32 mouse cellular contexts compared by ENCODE assay signal in genomic region chr6:67471242-67471641, GRCm38 (mm10). TPM values are rescaled to one million over a fixed set of nuclear protein-coding genes. Genes with fewer than 3 reads are reported as not detected.
DNase-seq lines count a peak whose midpoint lies in the region; ATAC-seq and TF ChIP-seq lines count a peak whose summit lies in the region.
"Had no signal": no experiment of that assay in that cellular context is flagged by ENCODE, and none has a peak within 500 bp of the region (broad histone marks: within the 10 kb centered on the region; RNA-seq: fewer than 3 reads in every experiment).

No protein-coding gene starts in this region.

- no peak overlapping the region for H3K4me3 ChIP-seq in hindbrain, embryonic 11.5 days (ENCODE audit: low read depth, low read length)
- no peak overlapping the region for H3K4me3 ChIP-seq in hindbrain, embryonic 13.5 days
- no peak overlapping the region for H3K4me3 ChIP-seq in midbrain, embryonic 12.5 days
- H3K4me3 ChIP-seq in midbrain, embryonic 16.5 days (ENCODE audit: low read depth, low read length): no peak overlapping the region
- H3K4me3 ChIP-seq in hindbrain, postnatal 0 days (ENCODE audit: low read length): no peak overlapping the region
- H3K4me3 ChIP-seq: embryonic facial prominence, embryonic 12.5 days; embryonic facial prominence, embryonic 15.5 days; forebrain, embryonic 13.5 days; heart, embryonic 12.5 days; heart, embryonic 15.5 days; hindbrain, embryonic 15.5 days had no signal

- H3K9ac ChIP-seq in hindbrain, embryonic 11.5 days (ENCODE audit: low read depth, low read length): no peak overlapping the region
- H3K9ac ChIP-seq in hindbrain, embryonic 13.5 days: no peak overlapping the region
- no peak overlapping the region for H3K9ac ChIP-seq in midbrain, embryonic 12.5 days (replicated peaks)
- no peak overlapping the region for H3K9ac ChIP-seq in midbrain, embryonic 16.5 days (ENCODE audit: low read depth, low read length)
- H3K9ac ChIP-seq in hindbrain, postnatal 0 days (replicated peaks; ENCODE audit: low read length): no peak overlapping the region
- H3K9ac ChIP-seq: embryonic facial prominence, embryonic 12.5 days; embryonic facial prominence, embryonic 15.5 days; forebrain, embryonic 13.5 days; heart, embryonic 12.5 days; heart, embryonic 15.5 days; hindbrain, embryonic 15.5 days had no signal

- no peaks in the 10 kb centered on the region for H3K9me3 ChIP-seq in hindbrain, embryonic 11.5 days (ENCODE audit: control insufficient read depth, low read length)
- no peaks in the 10 kb centered on the region for H3K9me3 ChIP-seq in hindbrain, embryonic 13.5 days
- H3K9me3 ChIP-seq in midbrain, embryonic 12.5 days: no peaks in the 10 kb centered on the region
- H3K9me3 ChIP-seq in midbrain, embryonic 16.5 days (replicated peaks; ENCODE audit: control insufficient read depth, low read length, poor library complexity, severe bottlenecking): no peaks in the 10 kb centered on the region
- H3K9me3 ChIP-seq in hindbrain, postnatal 0 days (ENCODE audit: low read length): no peaks in the 10 kb centered on the region
- H3K9me3 ChIP-seq: embryonic facial prominence, embryonic 12.5 days; embryonic facial prominence, embryonic 15.5 days; forebrain, embryonic 13.5 days; heart, embryonic 12.5 days; heart, embryonic 15.5 days; hindbrain, embryonic 15.5 days had no signal

- H3K27me3 ChIP-seq in hindbrain, embryonic 11.5 days (ENCODE audit: control insufficient read depth, insufficient read depth, low read length): no peaks in the 10 kb centered on the region
- H3K27me3 ChIP-seq in hindbrain, embryonic 13.5 days: no peaks in the 10 kb centered on the region
- H3K27me3 ChIP-seq in midbrain, embryonic 12.5 days: no peaks in the 10 kb centered on the region
- no peaks in the 10 kb centered on the region for H3K27me3 ChIP-seq in midbrain, embryonic 16.5 days (ENCODE audit: control insufficient read depth, insufficient read depth, low read depth, low read length)
- no peaks in the 10 kb centered on the region for H3K27me3 ChIP-seq in hindbrain, postnatal 0 days (ENCODE audit: insufficient read depth, low read length)
- H3K27me3 ChIP-seq: embryonic facial prominence, embryonic 15.5 days; forebrain, embryonic 13.5 days; heart, embryonic 12.5 days; heart, embryonic 15.5 days; hindbrain, embryonic 15.5 days had no signal

- H3K36me3 ChIP-seq in hindbrain, embryonic 11.5 days (ENCODE audit: control insufficient read depth, insufficient read depth, low read length): no peaks in the 10 kb centered on the region
- no peaks in the 10 kb centered on the region for H3K36me3 ChIP-seq in hindbrain, embryonic 13.5 days
- H3K36me3 ChIP-seq in midbrain, embryonic 12.5 days: no peaks in the 10 kb centered on the region
- no peaks in the 10 kb centered on the region for H3K36me3 ChIP-seq in midbrain, embryonic 16.5 days (ENCODE audit: control insufficient read depth, insufficient read depth, low read length)
- no peaks in the 10 kb centered on the region for H3K36me3 ChIP-seq in hindbrain, postnatal 0 days (ENCODE audit: insufficient read depth, low read length)
- H3K36me3 ChIP-seq: embryonic facial prominence, embryonic 12.5 days; embryonic facial prominence, embryonic 15.5 days; heart, embryonic 12.5 days; heart, embryonic 15.5 days; hindbrain, embryonic 15.5 days had no signal

- H3K27ac ChIP-seq in hindbrain, embryonic 11.5 days (ENCODE audit: low read depth, low read length): no peak overlapping the region
- no peak overlapping the region for H3K27ac ChIP-seq in hindbrain, embryonic 13.5 days
- H3K27ac ChIP-seq in midbrain, embryonic 12.5 days (replicated peaks): no peak overlapping the region
- H3K27ac ChIP-seq in midbrain, embryonic 16.5 days (ENCODE audit: low read length): no peak overlapping the region
- no peak overlapping the region for H3K27ac ChIP-seq in hindbrain, postnatal 0 days
- H3K27ac ChIP-seq: embryonic facial prominence, embryonic 12.5 days; embryonic facial prominence, embryonic 15.5 days; forebrain, embryonic 13.5 days; heart, embryonic 15.5 days; hindbrain, embryonic 15.5 days had no signal

- 17% methylated on average over 1 of the region's 1 CpGs for WGBS in hindbrain, embryonic 11.5 days
- WGBS in hindbrain, embryonic 13.5 days: 29% methylated on average over 1 of the region's 1 CpGs
- WGBS in midbrain, embryonic 12.5 days: 16% methylated on average over 1 of the region's 1 CpGs
- 28% methylated on average over 1 of the region's 1 CpGs for WGBS in midbrain, embryonic 16.5 days
- WGBS in hindbrain, postnatal 0 days: 19% methylated on average over 1 of the region's 1 CpGs

- no peaks in the 10 kb centered on the region for H3K4me1 ChIP-seq in hindbrain, embryonic 11.5 days (replicated peaks; ENCODE audit: control insufficient read depth, insufficient read depth, low read length)
- 0 out of 2 replicates have a peak, but pooled peaks cover 6% of the 10 kb centered on the region for H3K4me1 ChIP-seq in hindbrain, embryonic 13.5 days (replicated peaks)
- H3K4me1 ChIP-seq in midbrain, embryonic 12.5 days: no peaks in the 10 kb centered on the region
- H3K4me1 ChIP-seq in midbrain, embryonic 16.5 days (ENCODE audit: control insufficient read depth, insufficient read depth, low read length): no peaks in the 10 kb centered on the region
- no peaks in the 10 kb centered on the region for H3K4me1 ChIP-seq in hindbrain, postnatal 0 days (ENCODE audit: insufficient read depth, low read length)
- H3K4me1 ChIP-seq: embryonic facial prominence, embryonic 12.5 days; embryonic facial prominence, embryonic 15.5 days; heart, embryonic 12.5 days; hindbrain, embryonic 15.5 days had no signal

- TF ChIP-seq POLR2A in brain, embryonic 14.5 days (IDR thresholded peaks at IDR 0.05; ENCODE audit: borderline replicate concordance, extremely low read depth, insufficient read depth, insufficient read length, poor library complexity, severe bottlenecking): no peak

- TF ChIP-seq CTCF in brain, embryonic 14.5 days (IDR thresholded peaks at IDR 0.05; ENCODE audit: borderline replicate concordance, extremely low read depth, insufficient read depth, insufficient read length): no peak
- no peak for TF ChIP-seq CTCF in hindbrain, postnatal 0 days (IDR thresholded peaks at IDR 0.05; ENCODE audit: low read depth)

- 0 out of 2 replicates have a peak, but pooled peaks have one; percentile 19 for ATAC-seq in hindbrain, embryonic 11.5 days (ENCODE audit: low FRiP score)
- no peak; the same call in 1 of the 2 replicates for ATAC-seq in hindbrain, embryonic 13.5 days (ENCODE audit: low FRiP score)
- peak; percentile 63 for ATAC-seq in midbrain, embryonic 12.5 days (ENCODE audit: low FRiP score, low read depth)
- ATAC-seq in midbrain, embryonic 16.5 days: no peak
- ATAC-seq in hindbrain, postnatal 0 days: no peak
- ATAC-seq: CD4-positive, CD25-positive, alpha-beta regulatory T cell, adult 4 months; forebrain, embryonic 13.5 days; inflammation-experienced regulatory T-cells, adult 6 months; intestine, embryonic 16.5 days had no signal

- DNase-seq in hindbrain, embryonic 11.5 days (ENCODE audit: low spot score): no peak
- DNase-seq in brain, embryonic 14.5 days (ENCODE audit: low read depth): peak; percentile 42
- DNase-seq in hindbrain, postnatal 0 days (ENCODE audit: low spot score): peak; percentile 2
- DNase-seq in adrenal gland, postnatal 14 days: no peak
- DNase-seq in spleen, adult 12 weeks (ENCODE audit: low spot score): no peak
- DNase-seq: adrenal gland, adult 2 months; adrenal gland, postnatal 36 days; cerebellum, adult 11 months; cerebellum, adult 2 months; cerebellum, adult 9-11 months; cerebellum, postnatal 25 days; gastrocnemius, postnatal 25 days; heart, adult 18-20 months; heart, postnatal 10 days; heart, postnatal 36 days had no signal

- no peak overlapping the region for H3K4me2 ChIP-seq in hindbrain, embryonic 11.5 days (replicated peaks; ENCODE audit: low read depth, low read length)
- no peak overlapping the region for H3K4me2 ChIP-seq in hindbrain, embryonic 13.5 days
- H3K4me2 ChIP-seq in midbrain, embryonic 12.5 days (replicated peaks): no peak overlapping the region
- no peak overlapping the region for H3K4me2 ChIP-seq in midbrain, embryonic 16.5 days (ENCODE audit: low read length)
- H3K4me2 ChIP-seq in hindbrain, postnatal 0 days (ENCODE audit: low read depth, low read length): no peak overlapping the region
- H3K4me2 ChIP-seq: embryonic facial prominence, embryonic 12.5 days; embryonic facial prominence, embryonic 15.5 days; forebrain, embryonic 13.5 days; heart, embryonic 15.5 days; hindbrain, embryonic 15.5 days had no signal

RNA-seq across cellular contexts. Expression of gene Il23r, which starts 20.4 kb away (rescaled TPM):
- polyA plus RNA-seq in hindbrain, embryonic 11.5 days (2014; fragmentation: Nextera tagmentation; extraction: Ambion mirVana): not detected in 2 replicates
- not detected in 2 replicates for polyA plus RNA-seq in hindbrain, embryonic 13.5 days (2015; fragmentation: Nextera tagmentation; extraction: Ambion mirVana)
- polyA plus RNA-seq in midbrain, embryonic 12.5 days (2016; fragmentation: Nextera tagmentation; extraction: Ambion mirVana): not detected in 2 replicates
- not detected in 2 replicates for polyA plus RNA-seq in midbrain, embryonic 16.5 days (2015; fragmentation: Nextera tagmentation; extraction: Ambion mirVana)
- not detected in 2 replicates for polyA plus RNA-seq in brain, embryonic 14.5 days (2012; rRNA removed)
- 0.07 and 0.16 TPM in 2 replicates for total RNA-seq in hindbrain, postnatal 0 days (2014; rRNA removed)
- polyA plus RNA-seq in hindbrain, postnatal 0 days (2015; fragmentation: Nextera tagmentation; extraction: Ambion mirVana): 0.08 and 0.11 TPM in 2 replicates
- 2.0 and 4.7 TPM in 2 replicates for total RNA-seq in adrenal gland, postnatal 14 days (2021)
- total RNA-seq: common myeloid progenitor, adult 5-6 weeks; gastrocnemius, adult 8-10 months; gastrocnemius, postnatal 25 days; heart, adult 18-20 months; heart, postnatal 10 days; heart, postnatal 36 days; MEL had no signal
- polyA plus RNA-seq: C2C12; embryonic facial prominence, embryonic 12.5 days; embryonic facial prominence, embryonic 15.5 days; forebrain, embryonic 13.5 days; gonadal fat pad, adult 2 months; heart, embryonic 12.5 days; heart, embryonic 15.5 days; hindbrain, embryonic 15.5 days had no signal

Comparison
In these comparisons a context has a peak if more than half of its experiments do, and no peak if none do; other contexts are left out.
1. ATAC-seq: peak in hindbrain, embryonic 11.5 days (single experiment) and midbrain, embryonic 12.5 days (single experiment); none in hindbrain, embryonic 13.5 days (single experiment), midbrain, embryonic 16.5 days (single experiment) and hindbrain, postnatal 0 days (single experiment).
2. DNase-seq: peak in brain, embryonic 14.5 days (single experiment) and hindbrain, postnatal 0 days (single experiment); none in hindbrain, embryonic 11.5 days (single experiment), adrenal gland, postnatal 14 days (single experiment) and spleen, adult 12 weeks (single experiment).